Mouse (Mus musculus): ENCODE data around the gene Vwa5b1. TPM values are rescaled to one million over a fixed set of nuclear protein-coding genes. Genes with fewer than 3 reads are reported as not detected.
A peak's percentile ranks its signal among the peaks of the same experiment; 100 is the strongest.

Vwa5b1 gene
- total RNA-seq, 2 experiments from 2014 or later, result 2.0 to 3.3 TPM

DNA sequence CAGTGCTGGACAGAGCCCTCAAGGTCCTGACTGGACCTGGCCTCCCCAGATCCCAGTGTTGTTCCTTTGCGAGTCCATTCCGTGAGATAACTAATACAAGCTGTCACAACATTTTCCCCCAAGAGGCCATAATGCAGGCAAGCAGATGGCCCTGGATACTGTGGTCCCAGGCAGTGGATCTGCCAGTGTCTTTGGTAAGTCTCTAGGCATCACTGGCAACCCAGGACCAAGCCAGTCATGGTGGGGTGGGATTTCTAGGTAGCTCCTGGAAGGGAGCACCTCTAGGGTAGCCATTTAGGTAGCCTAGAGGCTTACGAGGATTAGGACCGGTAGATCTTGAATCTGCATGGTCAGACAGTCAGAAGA is 445 bp upstream of the Vwa5b1 start:
- Histone ChIP-seq H3K27ac (no peak overlapping the region), H3K4me3 (no peak overlapping the region)
- no peak for DNase-seq (ENCODE audit: low spot score in 2 of 2)
- TF ChIP-seq CTCF (conservative IDR thresholded peaks at IDR 0.05), result no peak

DNA sequence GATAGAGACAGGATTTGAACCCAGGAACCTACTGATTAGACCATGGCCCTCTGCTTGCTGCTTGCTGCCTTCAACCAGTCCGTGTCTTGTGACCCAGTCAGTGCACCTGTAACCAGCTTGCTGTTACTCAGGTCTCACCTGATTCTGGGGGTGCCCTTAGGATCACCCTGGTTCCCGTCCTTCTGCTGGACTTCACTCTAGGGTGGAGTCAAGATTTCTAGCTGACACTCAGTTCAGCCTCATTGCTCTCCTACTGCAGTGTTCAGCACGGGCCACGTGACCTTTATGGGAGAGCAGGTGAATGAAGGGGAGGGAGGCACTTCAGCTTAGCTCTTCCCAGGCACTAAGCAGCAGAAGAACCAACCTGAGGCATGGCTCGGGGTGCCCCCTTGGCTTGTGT is 7.4 kb downstream of the Vwa5b1 start:
- DNase-seq (ENCODE audit: low spot score in 2 of 2), result no peak
- TF ChIP-seq CTCF (conservative IDR thresholded peaks at IDR 0.05), result no peak
- H3K27ac ChIP-seq, result no peak overlapping the region
- no peak overlapping the region for H3K4me3 ChIP-seq

DNA sequence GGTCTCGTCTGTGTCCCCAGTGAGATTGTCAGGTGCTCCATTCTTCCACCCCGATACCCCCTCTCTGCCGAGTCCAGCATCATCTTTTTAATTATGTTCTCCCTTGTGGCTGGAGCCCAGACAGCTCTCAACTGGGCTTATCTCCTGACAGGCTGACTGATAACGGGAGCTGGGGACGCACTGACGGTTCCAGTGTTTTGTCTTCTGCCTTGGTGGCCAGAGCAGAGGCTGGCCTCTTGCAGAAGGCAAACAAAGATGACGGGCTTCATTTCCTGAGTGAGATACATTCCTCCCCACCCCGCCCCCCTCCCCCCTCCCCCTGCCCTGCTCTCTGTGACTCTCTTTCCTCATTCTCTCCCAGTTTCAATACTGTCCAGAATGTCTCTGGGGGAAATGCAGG is 21.2 kb downstream of the Vwa5b1 start:
- Histone ChIP-seq H3K4me3 (no peak overlapping the region), H3K27ac (no peak overlapping the region)
- no peak for DNase-seq (ENCODE audit: low spot score in 2 of 2)
- no peak for TF ChIP-seq CTCF (conservative IDR thresholded peaks at IDR 0.05)

DNA sequence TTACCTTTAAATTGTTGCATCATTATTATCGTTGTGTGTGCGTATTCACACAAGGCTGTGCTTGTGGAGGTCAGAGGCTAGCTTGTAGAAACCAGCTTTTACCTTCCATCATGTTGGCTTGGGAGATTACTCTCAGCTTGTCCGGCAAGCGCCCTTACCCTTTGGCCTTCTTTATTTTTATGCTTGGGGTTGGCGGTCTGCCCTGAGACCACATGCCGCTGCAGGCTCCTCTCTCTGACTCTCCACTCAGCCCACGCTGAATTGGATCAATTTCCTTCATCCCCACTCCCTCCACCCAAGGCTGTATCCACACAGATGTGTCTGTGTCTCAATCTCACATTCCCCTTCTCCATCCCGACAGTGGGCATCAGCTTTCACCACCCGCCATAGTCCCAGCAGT is 33.8 kb downstream of the Vwa5b1 start:
- H3K4me3 ChIP-seq, result no peak overlapping the region
- H3K27ac ChIP-seq, result no peak overlapping the region
- TF ChIP-seq CTCF (conservative IDR thresholded peaks at IDR 0.05), result no peak
- no peak for DNase-seq (ENCODE audit: low spot score in 2 of 2)

DNA sequence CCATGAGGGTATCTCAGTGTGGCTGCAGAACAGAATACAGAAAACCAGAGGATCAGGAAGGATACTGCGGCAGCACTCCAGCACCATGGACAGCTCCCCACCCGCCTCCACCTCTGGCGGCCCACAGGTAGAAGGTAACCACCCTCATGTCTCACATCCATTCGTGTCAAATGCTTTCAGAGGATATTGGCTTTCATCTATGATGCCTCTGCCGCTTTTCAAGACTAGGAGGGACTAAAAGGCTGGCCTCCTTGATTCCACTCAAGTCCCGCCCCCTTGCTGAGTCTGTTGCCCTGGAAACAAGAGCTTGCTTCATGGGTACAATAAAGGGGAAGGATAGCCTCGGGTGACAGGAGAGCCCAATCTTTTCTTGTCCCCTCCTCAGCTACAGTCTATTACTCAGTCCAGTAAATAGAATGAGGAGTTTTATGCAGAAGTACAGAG is 37.8 kb downstream of the Vwa5b1 start:
- no peak for TF ChIP-seq CTCF (conservative IDR thresholded peaks at IDR 0.05)
- H3K4me3 ChIP-seq, result no peak overlapping the region
- peak; percentile 11 to 12 for DNase-seq (ENCODE audit: low spot score in 2 of 2)
- H3K27ac ChIP-seq, result no peak overlapping the region

DNA sequence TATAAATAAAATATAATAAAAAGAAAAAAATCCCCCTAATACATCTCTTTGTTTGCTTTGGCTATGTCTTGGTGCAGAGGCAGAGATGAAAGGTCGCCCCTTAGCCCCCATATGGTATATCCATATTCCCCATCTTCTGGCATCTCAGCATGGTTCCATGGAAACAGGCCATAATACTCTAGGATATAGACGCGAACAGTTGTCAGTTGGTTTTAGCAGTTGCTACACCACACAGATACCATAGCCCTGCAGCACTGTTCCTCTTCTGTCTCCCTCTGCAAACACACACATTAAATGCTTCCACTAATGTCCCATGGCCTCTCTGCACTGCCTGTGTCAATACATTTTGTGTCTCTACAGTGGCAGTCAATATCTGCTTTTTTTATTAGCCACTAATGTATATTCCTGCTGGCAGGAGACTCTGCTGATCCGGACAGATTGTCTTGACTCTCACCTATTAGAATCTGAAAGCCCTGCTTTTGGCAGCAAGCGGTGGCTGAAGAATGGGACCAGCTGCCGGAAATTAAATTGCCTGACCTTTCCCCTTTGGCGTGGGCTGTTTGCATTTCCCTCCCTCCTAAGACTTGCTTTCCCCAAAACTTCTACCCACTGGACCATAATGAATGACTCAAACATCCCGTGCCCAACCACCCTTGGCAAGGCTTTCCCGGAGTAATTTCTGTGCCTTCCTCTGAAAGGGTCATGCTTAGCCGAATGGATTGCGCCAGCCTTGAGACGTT is 39.1 kb downstream of the Vwa5b1 start:
- no peak for DNase-seq (ENCODE audit: low spot score in 2 of 2)
- H3K27ac ChIP-seq, result no peak overlapping the region
- no peak for TF ChIP-seq CTCF (conservative IDR thresholded peaks at IDR 0.05)
- H3K4me3 ChIP-seq, result no peak overlapping the region

DNA sequence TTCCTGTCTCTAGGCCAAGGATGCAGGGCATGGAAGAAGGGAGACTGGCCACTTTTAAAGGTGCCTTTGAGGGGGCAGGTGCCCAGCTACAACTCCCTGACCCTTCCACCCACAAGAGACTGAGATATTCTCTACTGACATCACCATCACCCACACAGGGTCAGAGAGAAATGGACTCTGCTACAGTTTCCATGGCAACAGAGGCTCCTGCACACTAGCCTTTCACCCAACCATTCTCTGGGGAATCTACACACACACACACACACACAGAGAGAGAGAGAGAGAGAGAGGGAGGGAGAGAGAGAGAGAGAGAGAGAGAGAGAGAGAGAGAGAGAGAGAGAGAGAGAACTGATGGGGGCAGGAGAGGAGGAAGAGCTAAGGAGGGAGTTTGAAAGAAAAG is 50.7 kb downstream of the Vwa5b1 start:
- TF ChIP-seq CTCF (conservative IDR thresholded peaks at IDR 0.05), result no peak
- no peak for DNase-seq (ENCODE audit: low spot score in 2 of 2)
- no peak overlapping the region for H3K4me3 ChIP-seq
- H3K27ac ChIP-seq, result no peak overlapping the region

DNA sequence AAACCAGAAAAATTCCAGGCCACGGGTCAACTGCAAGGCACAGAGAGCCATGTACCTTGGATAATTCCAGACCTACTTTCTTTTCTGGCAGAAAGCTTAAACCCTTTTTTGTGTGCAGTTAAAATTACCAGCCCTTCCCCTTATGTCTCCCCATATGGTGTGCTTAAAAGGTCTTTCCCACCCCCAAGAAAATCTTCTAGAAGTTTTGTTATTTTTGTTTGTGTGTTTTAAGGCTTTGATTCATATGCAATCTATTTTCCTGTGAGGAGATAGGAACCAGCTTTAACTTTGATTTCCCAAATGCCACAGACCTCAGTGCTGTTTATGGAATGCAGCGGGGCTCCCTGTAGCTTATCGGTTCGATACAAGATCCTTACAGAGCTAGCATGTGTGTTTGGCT is 53.2 kb downstream of the Vwa5b1 start:
- TF ChIP-seq CTCF (conservative IDR thresholded peaks at IDR 0.05), result no peak
- DNase-seq (ENCODE audit: low spot score in 2 of 2), result peak in 1 of 2 experiments; percentile 13
- Histone ChIP-seq H3K27ac (no peak overlapping the region), H3K4me3 (no peak overlapping the region)

DNA sequence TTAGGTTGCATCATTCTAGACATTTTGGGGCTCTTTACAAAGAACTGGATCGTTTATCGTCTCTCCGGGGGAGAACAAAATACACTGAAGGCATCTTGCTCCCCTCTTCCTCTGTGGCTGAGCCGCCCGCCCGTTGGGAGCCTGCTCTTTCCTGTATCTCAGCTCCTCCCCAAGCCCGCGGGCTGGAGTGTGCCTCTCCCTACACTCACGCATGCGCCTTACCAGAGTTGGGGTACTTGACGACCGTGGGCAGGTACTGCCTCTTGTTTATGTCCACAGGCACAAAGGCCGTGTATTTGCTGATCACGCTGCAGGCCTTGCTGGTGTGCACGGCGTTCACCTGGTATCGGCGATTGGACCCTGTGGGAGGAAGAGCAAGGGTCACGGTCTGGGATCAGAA is 57.3 kb downstream of the Vwa5b1 start:
- no peak for TF ChIP-seq CTCF (conservative IDR thresholded peaks at IDR 0.05)
- no peak for DNase-seq (ENCODE audit: low spot score in 2 of 2)
- no peak overlapping the region for H3K4me3 ChIP-seq
- no peak overlapping the region for H3K27ac ChIP-seq

DNA sequence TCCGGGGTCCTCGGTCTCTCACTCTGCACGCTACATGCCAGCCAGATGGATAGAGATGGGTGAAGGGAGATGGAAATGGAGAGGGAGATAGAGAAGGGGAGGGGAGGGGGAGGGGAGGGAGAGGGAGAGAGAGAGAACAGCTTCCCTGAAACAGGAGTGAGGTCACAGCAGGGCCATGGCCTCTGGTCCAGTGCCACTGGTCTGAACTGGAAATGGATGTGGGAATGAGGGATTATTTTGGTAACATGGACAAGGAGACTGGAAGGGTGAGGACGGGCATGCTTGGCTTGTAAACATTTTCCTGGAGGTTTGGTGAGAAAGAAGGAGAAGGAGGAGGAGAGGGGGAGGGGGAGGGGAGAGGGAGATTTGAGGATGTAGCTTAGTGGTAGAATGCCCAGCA is 59.0 kb downstream of the Vwa5b1 start:
- no peak overlapping the region for H3K27ac ChIP-seq
- no peak for TF ChIP-seq CTCF (conservative IDR thresholded peaks at IDR 0.05)
- H3K4me3 ChIP-seq, result no peak overlapping the region
- DNase-seq (ENCODE audit: low spot score in 2 of 2), result no peak

DNA sequence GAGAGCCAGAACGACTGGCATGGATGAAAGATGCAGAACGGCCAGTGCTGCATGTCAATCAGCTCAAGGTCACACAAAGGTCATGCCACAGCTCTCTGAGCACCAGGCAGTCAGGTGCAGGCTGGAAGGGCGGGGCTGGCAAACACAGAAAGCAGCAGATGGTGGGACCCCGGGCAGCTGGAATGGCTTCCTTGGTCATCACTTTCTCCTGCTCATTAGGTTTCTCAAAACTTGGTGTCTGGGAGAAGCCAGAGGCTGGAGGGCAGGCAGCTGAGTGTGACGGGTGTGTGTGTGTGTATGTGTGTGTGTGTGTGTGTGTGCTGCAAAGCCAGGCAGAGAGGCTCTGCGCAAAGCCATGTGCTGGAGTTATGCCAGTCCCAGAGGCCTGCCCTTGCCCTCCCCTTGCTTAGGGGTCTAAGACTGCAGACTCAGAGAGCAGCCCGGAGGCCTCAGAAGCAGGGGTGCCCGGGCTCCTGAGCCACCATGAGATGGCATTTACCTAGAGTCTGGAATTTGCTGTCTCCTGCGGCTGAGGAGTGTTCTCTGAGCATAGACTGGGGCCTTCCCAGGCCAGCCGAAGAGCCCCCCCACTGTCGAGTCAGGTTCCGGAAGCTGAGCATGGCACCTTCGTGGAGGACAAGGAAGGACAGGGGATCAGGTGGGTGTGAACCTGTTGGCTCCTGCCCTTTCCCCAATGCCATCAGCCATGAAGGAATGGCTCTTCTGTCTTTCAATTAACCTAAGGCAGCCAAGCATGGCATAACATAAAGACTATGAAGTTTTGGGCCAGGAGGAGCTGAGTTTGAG is 60.7 kb downstream of the Vwa5b1 start:
- DNase-seq (ENCODE audit: low spot score in 2 of 2), result no peak
- TF ChIP-seq CTCF (conservative IDR thresholded peaks at IDR 0.05), result no peak
- H3K27ac ChIP-seq, result no peak overlapping the region
- H3K4me3 ChIP-seq, result no peak overlapping the region

DNA sequence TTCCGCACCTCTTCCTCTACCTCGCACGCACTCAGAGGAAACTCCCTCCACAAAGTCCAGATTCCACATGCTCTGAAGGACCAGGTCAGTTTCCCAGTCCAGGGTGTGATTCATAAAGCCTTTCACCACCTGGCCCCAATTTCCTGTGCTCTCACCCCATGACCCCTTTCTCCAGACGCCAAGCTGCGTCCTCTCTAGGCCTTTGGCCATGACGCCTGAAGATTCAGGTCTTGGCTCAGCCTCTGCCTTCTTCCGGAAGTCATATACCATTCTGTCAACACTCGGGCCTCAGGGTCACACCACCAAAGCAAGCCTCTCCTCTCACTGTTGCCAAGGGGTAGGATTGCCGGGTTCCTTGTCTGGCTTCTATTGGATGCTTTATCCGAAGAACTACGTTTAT is 65.8 kb downstream of the Vwa5b1 start:
- no peak for DNase-seq (ENCODE audit: low spot score in 2 of 2)
- TF ChIP-seq CTCF (conservative IDR thresholded peaks at IDR 0.05), result no peak
- Histone ChIP-seq H3K4me3 (no peak overlapping the region), H3K27ac (no peak overlapping the region)

DNA sequence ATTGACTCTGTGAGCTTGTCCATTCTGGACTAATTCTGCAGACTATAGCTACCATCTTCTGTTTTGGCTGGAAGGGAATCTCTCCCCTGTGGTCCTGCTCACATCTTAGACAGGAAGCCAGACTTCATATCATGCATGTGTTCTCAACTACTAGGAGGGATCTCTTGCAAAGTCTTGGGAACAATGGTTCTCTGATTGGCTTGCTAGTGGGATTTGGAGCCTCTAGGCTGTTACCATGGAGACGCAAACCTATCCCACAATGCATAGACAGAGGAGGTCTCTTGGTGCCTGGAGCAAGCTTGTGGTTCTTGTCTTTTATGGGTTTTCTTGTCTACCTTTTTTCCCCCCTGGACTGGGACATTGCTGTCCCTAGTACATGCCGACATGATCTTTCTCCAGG is 67.4 kb downstream of the Vwa5b1 start:
- H3K27ac ChIP-seq, result no peak overlapping the region
- DNase-seq (ENCODE audit: low spot score in 2 of 2), result no peak
- no peak overlapping the region for H3K4me3 ChIP-seq
- TF ChIP-seq CTCF (conservative IDR thresholded peaks at IDR 0.05), result no peak

DNA sequence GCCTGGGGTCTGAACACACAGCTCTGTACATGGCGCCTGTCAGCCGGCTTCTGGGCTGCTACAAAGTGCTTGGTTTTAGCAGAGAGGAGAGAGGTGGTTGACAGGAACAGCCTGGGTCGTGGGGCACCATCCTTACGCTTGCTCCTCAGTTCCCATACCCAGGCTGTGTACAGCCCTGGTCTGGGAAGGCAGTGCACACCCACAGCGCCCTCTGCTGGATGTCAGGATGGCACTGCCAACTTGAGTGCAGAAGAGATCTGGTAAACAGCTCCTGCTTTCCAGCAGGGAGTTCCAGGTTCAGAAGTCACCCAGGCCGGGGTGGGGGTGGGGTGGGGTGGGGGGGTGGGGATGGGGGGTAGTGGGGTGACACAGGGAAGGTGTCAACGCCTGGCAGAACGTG is 73.7 kb downstream of the Vwa5b1 start:
- TF ChIP-seq CTCF (conservative IDR thresholded peaks at IDR 0.05), result peak; percentile 83
- Histone ChIP-seq H3K4me3 (no peak overlapping the region), H3K27ac (no peak overlapping the region)
- DNase-seq (ENCODE audit: low spot score in 2 of 2), result peak; percentile 86 to 96
